Mouse (Mus musculus) liver, postnatal 0 days (tissue): ENCODE measurements around the gene Dcaf7. TPM values are rescaled to one million over a fixed set of nuclear protein-coding genes. Genes with fewer than 3 reads are reported as not detected.

ENCODE experiments used
- ATAC-seq: fragments of 200-750 bp; cut with Nextera tagmentation; 2 replicates; pipeline ENCODE4 v1.8.0; 2017; ENCODE audit warnings: mild to moderate bottlenecking, moderate library complexity
- DNase-seq: peaks from one replicate; pipeline ENCODE4 v3.0.0-alpha.2; 2016
- H3K27ac ChIP-seq: fragments of 300-500 bp; sonication (generic); 2 replicates; pipeline ENCODE4 v1.5.1; 2014; ENCODE audit warnings: antibody characterized with exemption, moderate library complexity, mild to moderate bottlenecking, low read depth
- H3K27me3 ChIP-seq: fragments of 300-500 bp; sonication (generic); 2 replicates; pipeline ENCODE4 v1.6.1; 2014; ENCODE audit warnings: low read length, control low read depth, mixed read lengths; ENCODE audit not compliant: insufficient read depth
- H3K36me3 ChIP-seq: fragments of 300-500 bp; sonication (generic); replicated peaks from 2 replicates; pipeline ENCODE4 v1.6.1; 2014; ENCODE audit warnings: mild to moderate bottlenecking, control low read depth, low read length, moderate library complexity, mixed read lengths; ENCODE audit not compliant: insufficient read depth
- H3K4me1 ChIP-seq: fragments of 300-500 bp; sonication (generic); 2 replicates; pipeline ENCODE4 v1.6.1; 2014; ENCODE audit warnings: antibody characterized with exemption, mild to moderate bottlenecking, control low read depth; ENCODE audit not compliant: insufficient read depth
- H3K4me2 ChIP-seq: fragments of 300-500 bp; sonication (generic); 2 replicates; pipeline ENCODE4 v1.6.1; 2014; ENCODE audit warnings: low read depth, mild to moderate bottlenecking, low read length, moderate library complexity, mixed read lengths
- H3K4me3 ChIP-seq: fragments of 300-500 bp; sonication (generic); 2 replicates; pipeline ENCODE4 v1.5.1; 2014; ENCODE audit warnings: low read depth, low read length
- H3K9ac ChIP-seq: fragments of 300-500 bp; sonication (generic); replicated peaks from 2 replicates; pipeline ENCODE4 v1.6.1; 2014; ENCODE audit warnings: mild to moderate bottlenecking, moderate library complexity
- H3K9me3 ChIP-seq: fragments of 300-500 bp; sonication (generic); 2 replicates; pipeline ENCODE4 v1.6.1; 2016; ENCODE audit warnings: mild to moderate bottlenecking, control low read depth, low read length, mixed read lengths
- CTCF ChIP-seq: sonication (generic); IDR thresholded peaks from 2 replicates; pipeline ENCODE4 v1.5.1; 2016; ENCODE audit warnings: antibody characterized with exemption, low read depth
- EP300 ChIP-seq: IDR thresholded peaks from 2 replicates; pipeline ENCODE4 v1.6.1; 2016; ENCODE audit warnings: antibody characterized with exemption, low read depth, mild to moderate bottlenecking
- WGBS: fragments of 180-500 bp; shearing (Covaris S2); extraction: QIAGEN DNeasy Blood & Tissue Kit; methylation state at CpG from one replicate; pipeline ENCODE4 v1.1.7; 2014; ENCODE audit not compliant: insufficient replicate concordance; 5-methylcytosine and 5-hydroxymethylcytosine counted together
- polyA plus RNA-seq: library from polyadenylated mRNA; unstranded; fragments of >200 nt; fragmentation: Nextera tagmentation; extraction: Ambion mirVana; gene quantifications from 2 replicates; pipeline ENCODE4 v1.2.1, GENCODE M21; 2015

Gene Dcaf7
- polyA plus RNA-seq, 1 experiment from 2014 or later = 20.6 TPM

GRCm38 (mm10) chr11:106001718-106002117 is 35.0 kb upstream of the Dcaf7 start:
- peaks cover 68% of the 10 kb centered on the region for H3K27me3 ChIP-seq

GRCm38 (mm10) chr11:106004576-106004975 is 32.1 kb upstream of the Dcaf7 start:
- no peaks in the 10 kb centered on the region for H3K9me3 ChIP-seq
- H3K27ac ChIP-seq = no peak overlapping the region
- TF ChIP-seq EP300 = no peak
- TF ChIP-seq CTCF = no peak
- H3K4me1 ChIP-seq = peaks cover 5% of the 10 kb centered on the region
- DNase-seq (no peak), ATAC-seq (no peak)
- no peak overlapping the region for H3K4me2 ChIP-seq
- H3K4me3 ChIP-seq = no peak overlapping the region
- no peak overlapping the region for H3K9ac ChIP-seq
- H3K36me3 ChIP-seq = no peaks in the 10 kb centered on the region
- peaks cover 77% of the 10 kb centered on the region for H3K27me3 ChIP-seq
- 63% methylated on average over 1 of the region's 1 CpGs for WGBS

More at GRCm38 (mm10) chr11:106001718-106002117, 35.0 kb upstream of the Dcaf7 start:
- Histone ChIP-seq H3K4me3 (no peak overlapping the region), H3K4me1 (peaks cover 5% of the 10 kb centered on the region; the same call in 1 of the 2 replicates), H3K9ac (no peak overlapping the region), H3K9me3 (no peaks in the 10 kb centered on the region), H3K27ac (no peak overlapping the region), H3K36me3 (no peaks in the 10 kb centered on the region), H3K4me2 (no peak overlapping the region)
- 35% methylated on average over 4 of the region's 4 CpGs for WGBS
- TF ChIP-seq CTCF = peak; percentile 70
- no peak for TF ChIP-seq EP300
- ATAC-seq = peak; percentile 51; the same call in 1 of the 2 replicates
- DNase-seq = no peak

GRCm38 (mm10) chr11:106005970-106006369 is 30.7 kb upstream of the Dcaf7 start:
- Histone ChIP-seq H3K9ac (no peak overlapping the region), H3K27me3 (peaks cover 78% of the 10 kb centered on the region), H3K36me3 (no peaks in the 10 kb centered on the region), H3K4me3 (no peak overlapping the region), H3K27ac (no peak overlapping the region), H3K9me3 (no peaks in the 10 kb centered on the region), H3K4me1 (peaks cover 5% of the 10 kb centered on the region), H3K4me2 (no peak overlapping the region)
- TF ChIP-seq EP300 (no peak), CTCF (no peak)
- peak; percentile 66 for ATAC-seq
- WGBS = 45% methylated on average over 5 of the region's 5 CpGs
- DNase-seq = peak; percentile 70

- TF ChIP-seq EP300 (no peak), CTCF (no peak)
- Histone ChIP-seq H3K36me3 (no peaks in the 10 kb centered on the region), H3K4me3 (no peak within 1 kb of the TSS), H3K27ac (no peak within 1 kb of the TSS), H3K9ac (no peak within 1 kb of the TSS), H3K27me3 (peaks cover 77% of the 10 kb centered on the region), H3K4me1 (peaks cover 5% of the 10 kb centered on the region), H3K4me2 (peak within 1 kb of the TSS; percentile 35; the same call in 1 of the 2 replicates), H3K9me3 (no peaks in the 10 kb centered on the region)
- under 1% methylated on average over 21 of the region's 25 CpGs for WGBS
- DNase-seq = peak; percentile 83
- peak; percentile 44; the same call in 1 of the 2 replicates for ATAC-seq
These were observed 28.9 kb upstream of the Dcaf7 start, which contains the start of gene Kcnh6 for GRCm38 (mm10) chr11:106007821-106008220. Gene Kcnh6, plus strand, starts transcription at chr11:106008124.

GRCm38 (mm10) chr11:106012711-106013110 is 24.0 kb upstream of the Dcaf7 start:
- 60% methylated on average over 7 of the region's 7 CpGs for WGBS
- Histone ChIP-seq H3K4me1 (no peaks in the 10 kb centered on the region; the same call in 1 of the 2 replicates), H3K36me3 (no peaks in the 10 kb centered on the region), H3K9me3 (no peaks in the 10 kb centered on the region), H3K27ac (no peak overlapping the region), H3K4me2 (no peak overlapping the region), H3K9ac (no peak overlapping the region), H3K27me3 (peaks cover 88% of the 10 kb centered on the region), H3K4me3 (no peak overlapping the region)
- TF ChIP-seq EP300 (no peak), CTCF (no peak)
- DNase-seq = no peak
- ATAC-seq = no peak

GRCm38 (mm10) chr11:106013556-106014225 is 23.0 kb upstream of the Dcaf7 start:
- no peaks in the 10 kb centered on the region for H3K4me1 ChIP-seq
- H3K4me3 ChIP-seq = no peak overlapping the region
- ATAC-seq = no peak
- no peaks in the 10 kb centered on the region for H3K9me3 ChIP-seq
- H3K27me3 ChIP-seq = peaks cover 86% of the 10 kb centered on the region
- no peaks in the 10 kb centered on the region for H3K36me3 ChIP-seq
- H3K9ac ChIP-seq = no peak overlapping the region
- no peak overlapping the region for H3K27ac ChIP-seq
- no peak overlapping the region for H3K4me2 ChIP-seq
- 57% methylated on average over 11 of the region's 11 CpGs for WGBS
- DNase-seq = no peak
- TF ChIP-seq CTCF = no peak
- no peak for TF ChIP-seq EP300
